Mouse (Mus musculus): ENCODE measurements around the gene A1bg. TPM values are rescaled to one million over a fixed set of nuclear protein-coding genes. Genes with fewer than 3 reads are reported as not detected.

A1bg gene
- total RNA-seq (2014; rRNA removed; ENCODE audit: low replicate concordance) (not detected in 2 replicates), polyA plus RNA-seq (2015; fragmentation: Nextera tagmentation; extraction: Ambion mirVana) (not detected in 2 replicates)

- Histone ChIP-seq H3K9me3 (replicated peaks; ENCODE audit: control insufficient read depth, low read length) (no peaks in the 10 kb centered on the region), H3K9ac (replicated peaks; ENCODE audit: low read depth, low read length) (no peak within 1 kb of the TSS), H3K36me3 (replicated peaks; ENCODE audit: control insufficient read depth, insufficient read depth, low read length) (no peaks in the 10 kb centered on the region), H3K4me1 (ENCODE audit: control insufficient read depth, insufficient read depth) (peaks cover 3% of the 10 kb centered on the region; the same call in 1 of the 2 replicates), H3K4me2 (ENCODE audit: low read depth, low read length) (no peak within 1 kb of the TSS), H3K4me3 (ENCODE audit: low read depth, low read length) (no peak within 1 kb of the TSS), H3K27ac (ENCODE audit: low read depth) (no peak within 1 kb of the TSS), H3K27me3 (ENCODE audit: control insufficient read depth, insufficient read depth, low read length) (no peaks in the 10 kb centered on the region)
- ATAC-seq (ENCODE audit: insufficient read depth, low read depth) (no peak), DNase-seq (ENCODE audit: low spot score) (no peak)
- TF ChIP-seq CTCF (IDR thresholded peaks at IDR 0.05; ENCODE audit: low read depth) (no peak), EP300 (IDR thresholded peaks at IDR 0.05; ENCODE audit: low read depth) (no peak)
Observed at GRCm38 (mm10) chr15:60922912-60923311, at the start of gene A1bg. TSS of gene A1bg (minus strand) at chr15:60923012.

- no peaks in the 10 kb centered on the region for H3K27me3 ChIP-seq (ENCODE audit: control insufficient read depth, insufficient read depth, low read length)
- no peaks in the 10 kb centered on the region for H3K36me3 ChIP-seq (replicated peaks; ENCODE audit: control insufficient read depth, insufficient read depth, low read length)
- WGBS = 56% methylated on average over 1 of the region's 1 CpGs
- TF ChIP-seq CTCF (IDR thresholded peaks at IDR 0.05; ENCODE audit: low read depth) = no peak
- no peak for TF ChIP-seq EP300 (IDR thresholded peaks at IDR 0.05; ENCODE audit: low read depth)
- ATAC-seq (ENCODE audit: insufficient read depth, low read depth) = no peak
- no peak overlapping the region for H3K27ac ChIP-seq (ENCODE audit: low read depth)
- no peak overlapping the region for H3K4me2 ChIP-seq (ENCODE audit: low read depth, low read length)
- no peak overlapping the region for H3K4me3 ChIP-seq (ENCODE audit: low read depth, low read length)
- DNase-seq (ENCODE audit: low spot score) = no peak
- H3K4me1 ChIP-seq (ENCODE audit: control insufficient read depth, insufficient read depth) = no peaks in the 10 kb centered on the region
- H3K9ac ChIP-seq (replicated peaks; ENCODE audit: low read depth, low read length) = no peak overlapping the region
- no peaks in the 10 kb centered on the region for H3K9me3 ChIP-seq (replicated peaks; ENCODE audit: control insufficient read depth, low read length)
Observed at GRCm38 (mm10) chr15:60968549-60968861, 45.7 kb upstream of the A1bg start.

- H3K4me3 ChIP-seq (ENCODE audit: low read depth, low read length) = no peak overlapping the region
- no peak overlapping the region for H3K27ac ChIP-seq (ENCODE audit: low read depth)
- TF ChIP-seq EP300 (IDR thresholded peaks at IDR 0.05; ENCODE audit: low read depth) (no peak), CTCF (IDR thresholded peaks at IDR 0.05; ENCODE audit: low read depth) (no peak)
- no peaks in the 10 kb centered on the region for H3K9me3 ChIP-seq (replicated peaks; ENCODE audit: control insufficient read depth, low read length)
- H3K9ac ChIP-seq (replicated peaks; ENCODE audit: low read depth, low read length) = no peak overlapping the region
- H3K36me3 ChIP-seq (replicated peaks; ENCODE audit: control insufficient read depth, insufficient read depth, low read length) = no peaks in the 10 kb centered on the region
- no peak overlapping the region for H3K4me2 ChIP-seq (ENCODE audit: low read depth, low read length)
- H3K4me1 ChIP-seq (ENCODE audit: control insufficient read depth, insufficient read depth) = no peaks in the 10 kb centered on the region
- DNase-seq (ENCODE audit: low spot score) (no peak), ATAC-seq (ENCODE audit: insufficient read depth, low read depth) (no peak)
- WGBS = 72% methylated on average over 9 of the region's 9 CpGs
- H3K27me3 ChIP-seq (ENCODE audit: control insufficient read depth, insufficient read depth, low read length) = no peaks in the 10 kb centered on the region
Observed at GRCm38 (mm10) chr15:60967841-60968548, 45.2 kb upstream of the A1bg start.

- Histone ChIP-seq H3K9me3 (replicated peaks; ENCODE audit: control insufficient read depth, low read length) (no peaks in the 10 kb centered on the region), H3K4me2 (ENCODE audit: low read depth, low read length) (no peak overlapping the region), H3K36me3 (replicated peaks; ENCODE audit: control insufficient read depth, insufficient read depth, low read length) (no peaks in the 10 kb centered on the region), H3K4me1 (ENCODE audit: control insufficient read depth, insufficient read depth) (peaks cover 3% of the 10 kb centered on the region; the same call in 1 of the 2 replicates), H3K9ac (replicated peaks; ENCODE audit: low read depth, low read length) (no peak overlapping the region), H3K27me3 (ENCODE audit: control insufficient read depth, insufficient read depth, low read length) (no peaks in the 10 kb centered on the region), H3K27ac (ENCODE audit: low read depth) (no peak overlapping the region), H3K4me3 (ENCODE audit: low read depth, low read length) (no peak overlapping the region)
- no peak for TF ChIP-seq EP300 (IDR thresholded peaks at IDR 0.05; ENCODE audit: low read depth)
- no peak for TF ChIP-seq CTCF (IDR thresholded peaks at IDR 0.05; ENCODE audit: low read depth)
- WGBS = 19% methylated on average over 4 of the region's 4 CpGs
- no peak for ATAC-seq (ENCODE audit: insufficient read depth, low read depth)
- no peak for DNase-seq (ENCODE audit: low spot score)
Observed at GRCm38 (mm10) chr15:60925686-60926085, 2.9 kb upstream of the A1bg start.

GRCm38 (mm10) chr15:60903763-60904697 is 18.8 kb downstream of the A1bg start:
- Histone ChIP-seq H3K4me1 (ENCODE audit: control insufficient read depth, insufficient read depth) (no peaks in the 10 kb centered on the region), H3K36me3 (replicated peaks; ENCODE audit: control insufficient read depth, insufficient read depth, low read length) (no peaks in the 10 kb centered on the region), H3K9ac (replicated peaks; ENCODE audit: low read depth, low read length) (no peak overlapping the region), H3K4me3 (ENCODE audit: low read depth, low read length) (no peak overlapping the region), H3K9me3 (replicated peaks; ENCODE audit: control insufficient read depth, low read length) (no peaks in the 10 kb centered on the region), H3K27me3 (ENCODE audit: control insufficient read depth, insufficient read depth, low read length) (no peaks in the 10 kb centered on the region), H3K4me2 (ENCODE audit: low read depth, low read length) (no peak overlapping the region), H3K27ac (ENCODE audit: low read depth) (no peak overlapping the region)
- WGBS = 53% methylated on average over 6 of the region's 6 CpGs
- DNase-seq (ENCODE audit: low spot score) (no peak), ATAC-seq (ENCODE audit: insufficient read depth, low read depth) (no peak)
- TF ChIP-seq EP300 (IDR thresholded peaks at IDR 0.05; ENCODE audit: low read depth) (no peak), CTCF (IDR thresholded peaks at IDR 0.05; ENCODE audit: low read depth) (no peak)

Measured in heart, postnatal 0 days (tissue).